Mouse (Mus musculus): ENCODE results near the gene Nkd1. TPM values are rescaled to one million over a fixed set of nuclear protein-coding genes. Genes with fewer than 3 reads are reported as not detected.

Nkd1 gene
- polyA plus RNA-seq, 1 experiment from 2014 or later = 48.9 TPM

GRCm38 (mm10) chr8:88579246-88579645 lies 58.1 kb downstream of the Nkd1 start:
- Histone ChIP-seq H3K4me3 (no peak overlapping the region), H3K9ac (no peak overlapping the region), H3K4me2 (no peak overlapping the region), H3K27ac (replicated peaks) (0 out of 2 replicates have a peak overlapping the region, but pooled peaks have one; percentile 23), H3K9me3 (no peaks in the 10 kb centered on the region), H3K4me1 (replicated peaks) (peaks cover 31% of the 10 kb centered on the region), H3K36me3 (peaks cover 18% of the 10 kb centered on the region; the same call in 1 of the 2 replicates), H3K27me3 (no peaks in the 10 kb centered on the region)
- WGBS = 44% methylated on average over 7 of the region's 7 CpGs
- no peak for ATAC-seq (ENCODE audit: low read depth)

DNA sequence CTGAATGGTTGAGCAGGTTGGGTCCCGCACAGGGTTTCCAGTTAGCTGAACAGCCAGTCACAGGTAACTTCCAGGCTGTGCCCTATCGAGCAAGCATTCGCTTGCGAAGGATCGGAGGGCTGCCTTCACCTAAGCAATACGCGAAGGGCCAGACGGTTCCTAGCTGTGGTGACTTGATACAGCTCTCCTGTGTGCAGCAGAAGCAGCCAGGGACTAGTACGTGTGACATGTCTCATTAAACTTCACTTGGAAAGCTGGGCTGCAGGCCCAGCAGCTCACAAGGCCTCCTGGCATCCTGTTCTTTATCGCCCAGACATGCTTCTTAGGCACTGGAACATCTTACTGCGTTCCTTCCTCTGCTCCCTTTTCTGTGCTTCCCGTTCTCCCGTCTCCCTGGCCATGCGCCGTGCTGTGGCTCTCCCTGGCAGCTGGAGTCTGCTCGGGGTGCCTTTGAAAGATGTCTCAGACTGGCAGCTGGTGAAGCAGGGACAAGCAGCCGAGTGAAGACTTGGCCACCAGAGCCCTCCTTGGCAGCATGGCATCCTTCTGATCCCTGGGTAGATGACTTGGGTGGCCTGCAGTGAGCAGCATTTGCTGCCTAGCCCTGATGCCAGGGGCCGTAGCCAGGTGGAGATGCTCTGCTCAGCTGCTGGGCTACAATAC lies 58.6 kb downstream of the Nkd1 start:
- ATAC-seq (ENCODE audit: low read depth) = no peak
- Histone ChIP-seq H3K4me2 (no peak overlapping the region), H3K9me3 (no peaks in the 10 kb centered on the region), H3K9ac (no peak overlapping the region; the same call in 1 of the 2 replicates), H3K27me3 (no peaks in the 10 kb centered on the region), H3K4me1 (replicated peaks) (peaks cover 31% of the 10 kb centered on the region), H3K27ac (replicated peaks) (0 out of 2 replicates have a peak overlapping the region, but pooled peaks have one; percentile 18), H3K36me3 (peaks cover 14% of the 10 kb centered on the region; the same call in 1 of the 2 replicates), H3K4me3 (no peak overlapping the region)
- 86% methylated on average over 18 of the region's 18 CpGs for WGBS

DNA sequence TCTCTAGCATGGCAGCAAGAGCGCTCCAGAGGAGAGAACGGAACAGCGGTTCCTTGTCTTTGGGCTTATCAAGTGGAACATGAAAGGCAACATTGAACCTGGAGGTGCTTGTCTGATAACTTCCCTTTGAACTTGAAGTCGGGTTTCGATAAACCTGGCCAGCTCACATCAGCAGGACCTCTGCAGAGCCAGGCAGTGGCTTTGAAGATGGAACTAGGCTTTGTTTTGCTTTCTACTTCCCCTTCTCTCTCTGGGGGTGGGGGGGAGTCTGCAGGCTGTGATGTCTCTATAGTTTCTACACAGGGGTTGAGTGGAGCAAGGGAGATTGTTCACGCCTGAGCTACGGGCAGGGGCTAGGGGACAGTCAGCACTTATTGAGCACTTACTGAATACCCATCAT lies 59.6 kb downstream of the Nkd1 start:
- Histone ChIP-seq H3K36me3 (peaks cover 14% of the 10 kb centered on the region), H3K4me1 (replicated peaks) (peaks cover 31% of the 10 kb centered on the region), H3K27ac (replicated peaks) (no peak overlapping the region), H3K9ac (no peak overlapping the region), H3K9me3 (no peaks in the 10 kb centered on the region), H3K4me3 (no peak overlapping the region), H3K27me3 (no peaks in the 10 kb centered on the region), H3K4me2 (no peak overlapping the region)
- WGBS = 88% methylated on average over 7 of the region's 7 CpGs
- no peak for ATAC-seq (ENCODE audit: low read depth)

DNA sequence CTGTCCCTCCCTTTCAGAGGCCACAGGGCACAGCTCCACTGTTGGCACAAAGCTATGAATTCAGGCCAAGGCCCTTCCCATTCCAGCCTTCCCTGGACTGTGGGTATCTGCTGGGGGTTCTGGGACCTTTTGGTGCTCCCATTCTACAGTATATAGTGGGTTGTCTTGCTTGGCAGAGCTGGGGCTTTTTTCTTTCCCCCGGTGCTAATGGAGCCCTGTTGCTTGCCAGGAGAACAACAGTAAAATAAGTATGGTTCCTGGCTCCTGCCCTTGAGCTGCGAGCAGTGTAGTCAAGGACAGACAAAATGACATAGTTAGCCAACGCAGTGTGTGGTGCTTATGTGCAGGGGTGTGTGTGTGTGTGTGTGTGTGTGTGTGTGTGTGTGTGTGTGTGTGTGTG lies 62.7 kb downstream of the Nkd1 start:
- Histone ChIP-seq H3K9me3 (no peaks in the 10 kb centered on the region), H3K27ac (replicated peaks) (no peak overlapping the region), H3K4me2 (no peak overlapping the region), H3K36me3 (peaks cover 21% of the 10 kb centered on the region), H3K4me1 (replicated peaks) (peaks cover 16% of the 10 kb centered on the region), H3K27me3 (no peaks in the 10 kb centered on the region), H3K4me3 (no peak overlapping the region), H3K9ac (no peak overlapping the region)
- no peak for ATAC-seq (ENCODE audit: low read depth)
- 92% methylated on average over 3 of the region's 3 CpGs for WGBS

GRCm38 (mm10) chr8:88588205-88588889 lies 67.2 kb downstream of the Nkd1 start:
- peaks cover 32% of the 10 kb centered on the region for H3K36me3 ChIP-seq
- ATAC-seq (ENCODE audit: low read depth) = no peak
- H3K4me3 ChIP-seq = no peak overlapping the region
- H3K9ac ChIP-seq = no peak overlapping the region
- no peak overlapping the region for H3K27ac ChIP-seq (replicated peaks)
- H3K4me1 ChIP-seq (replicated peaks) = no peaks in the 10 kb centered on the region
- H3K27me3 ChIP-seq = no peaks in the 10 kb centered on the region
- 89% methylated on average over 8 of the region's 8 CpGs for WGBS
- H3K9me3 ChIP-seq = no peaks in the 10 kb centered on the region
- no peak overlapping the region for H3K4me2 ChIP-seq

DNA sequence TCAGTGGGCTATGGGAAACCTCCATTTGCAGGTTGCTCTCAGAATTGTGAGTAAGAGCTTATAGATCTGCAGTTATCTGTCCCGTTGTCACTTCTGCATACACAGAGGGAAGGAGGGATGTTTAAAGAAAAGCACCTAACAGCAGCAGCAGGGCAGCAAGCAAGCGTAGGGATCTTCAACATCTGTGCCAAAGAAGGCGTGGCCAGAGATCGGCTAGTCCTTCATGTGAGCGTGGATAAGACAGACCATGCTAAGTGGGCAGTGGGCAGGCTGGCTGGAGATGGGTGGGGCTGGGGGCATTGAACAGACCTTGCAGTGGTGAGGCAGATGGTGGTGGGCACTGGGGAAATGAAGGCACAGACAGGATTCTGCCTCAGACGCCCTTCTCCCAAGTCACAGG lies 69.1 kb downstream of the Nkd1 start:
- Histone ChIP-seq H3K9ac (no peak overlapping the region), H3K4me3 (no peak overlapping the region), H3K4me1 (replicated peaks) (no peaks in the 10 kb centered on the region), H3K27me3 (no peaks in the 10 kb centered on the region), H3K27ac (replicated peaks) (no peak overlapping the region), H3K36me3 (peaks cover 28% of the 10 kb centered on the region), H3K4me2 (no peak overlapping the region), H3K9me3 (no peaks in the 10 kb centered on the region)
- ATAC-seq (ENCODE audit: low read depth) = no peak
- WGBS = 85% methylated on average over 6 of the region's 6 CpGs

DNA sequence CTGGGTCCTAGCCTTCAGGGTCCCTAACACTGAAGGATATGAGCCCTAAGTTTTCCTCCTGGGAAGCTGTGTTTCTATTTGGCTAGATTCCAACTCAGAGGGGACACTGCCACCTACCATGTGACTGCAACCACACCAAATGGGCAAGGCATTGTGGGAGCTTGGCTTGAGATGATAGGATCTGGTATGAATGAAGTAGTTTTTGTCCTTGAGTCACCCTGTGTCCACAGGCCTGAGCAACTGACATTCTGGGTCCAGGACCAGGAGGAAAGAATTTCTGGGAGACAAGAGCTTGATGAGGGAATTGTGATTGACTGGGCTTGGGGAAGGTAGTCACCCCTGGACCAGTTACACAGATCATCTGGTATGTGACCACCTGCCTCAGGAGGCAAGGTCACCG lies 72.8 kb downstream of the Nkd1 start:
- 93% methylated on average over 1 of the region's 1 CpGs for WGBS
- no peak for ATAC-seq (ENCODE audit: low read depth)
- no peaks in the 10 kb centered on the region for H3K27me3 ChIP-seq

GRCm38 (mm10) chr8:88596042-88596441 lies 74.9 kb downstream of the Nkd1 start:
- H3K36me3 ChIP-seq = peaks cover 11% of the 10 kb centered on the region; the same call in 1 of the 2 replicates
- H3K4me3 ChIP-seq = no peak overlapping the region
- no peak overlapping the region for H3K9ac ChIP-seq
- H3K27ac ChIP-seq (replicated peaks) = no peak overlapping the region
- H3K27me3 ChIP-seq = no peaks in the 10 kb centered on the region
- H3K9me3 ChIP-seq = no peaks in the 10 kb centered on the region
- no peak for ATAC-seq (ENCODE audit: low read depth)
- WGBS = 80% methylated on average over 12 of the region's 12 CpGs
- H3K4me1 ChIP-seq (replicated peaks) = no peaks in the 10 kb centered on the region
- H3K4me2 ChIP-seq = no peak overlapping the region

More for the DNA sequence above, 72.8 kb downstream of the Nkd1 start:
- no peaks in the 10 kb centered on the region for H3K9me3 ChIP-seq
- H3K4me1 ChIP-seq (replicated peaks) = no peaks in the 10 kb centered on the region
- no peak overlapping the region for H3K9ac ChIP-seq
- H3K27ac ChIP-seq (replicated peaks) = no peak overlapping the region
- no peak overlapping the region for H3K4me3 ChIP-seq
- H3K4me2 ChIP-seq = no peak overlapping the region
- peaks cover 19% of the 10 kb centered on the region for H3K36me3 ChIP-seq

GRCm38 (mm10) chr8:88598578-88598977 lies 77.4 kb downstream of the Nkd1 start:
- Histone ChIP-seq H3K4me1 (replicated peaks) (peaks cover 7% of the 10 kb centered on the region), H3K27me3 (no peaks in the 10 kb centered on the region), H3K4me2 (no peak overlapping the region), H3K36me3 (no peaks in the 10 kb centered on the region), H3K4me3 (no peak overlapping the region), H3K9me3 (no peaks in the 10 kb centered on the region), H3K9ac (no peak overlapping the region), H3K27ac (replicated peaks) (no peak overlapping the region)
- WGBS = 78% methylated on average over 5 of the region's 5 CpGs
- ATAC-seq (ENCODE audit: low read depth) = no peak

GRCm38 (mm10) chr8:88599491-88599890 lies 78.3 kb downstream of the Nkd1 start:
- H3K9ac ChIP-seq = no peak overlapping the region
- ATAC-seq (ENCODE audit: low read depth) = no peak
- no peaks in the 10 kb centered on the region for H3K9me3 ChIP-seq
- H3K4me3 ChIP-seq = no peak overlapping the region
- 86% methylated on average over 7 of the region's 7 CpGs for WGBS
- H3K27ac ChIP-seq (replicated peaks) = no peak overlapping the region
- no peaks in the 10 kb centered on the region for H3K36me3 ChIP-seq
- H3K4me1 ChIP-seq (replicated peaks) = peaks cover 16% of the 10 kb centered on the region
- H3K27me3 ChIP-seq = no peaks in the 10 kb centered on the region
- no peak overlapping the region for H3K4me2 ChIP-seq

DNA sequence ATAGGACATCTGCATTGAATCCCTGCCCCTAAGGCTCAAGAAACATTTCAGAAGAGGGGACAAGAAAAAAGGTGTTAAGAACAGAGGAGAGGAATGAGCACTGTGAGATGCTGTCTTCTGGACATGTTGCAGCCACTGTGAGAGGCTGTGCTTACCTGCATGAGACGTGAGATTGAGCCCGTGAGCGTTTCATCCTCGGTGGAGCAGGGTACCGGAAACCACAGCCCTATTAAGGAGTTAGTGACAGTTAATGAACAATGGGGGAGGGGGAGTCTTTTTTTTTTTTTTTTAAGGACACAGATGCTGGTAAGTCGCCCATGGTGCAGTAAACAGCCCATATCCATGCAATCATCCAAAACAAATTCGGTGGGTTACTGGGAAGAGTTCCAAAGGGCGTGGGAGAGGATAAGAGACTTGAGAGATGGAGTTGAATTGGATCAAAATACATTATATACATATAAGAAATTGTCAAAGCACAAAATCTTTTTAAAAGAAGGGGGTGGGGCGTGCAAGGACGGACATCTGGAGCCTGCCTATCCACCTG lies 82.4 kb downstream of the Nkd1 start:
- peak overlapping the region; percentile 62 for H3K4me2 ChIP-seq

More for the DNA sequence above, 82.4 kb downstream of the Nkd1 start:
- peak overlapping the region; percentile 52 for H3K27ac ChIP-seq (replicated peaks)
- H3K4me3 ChIP-seq = peak overlapping the region; percentile 32
- ATAC-seq (ENCODE audit: low read depth) = peak; percentile 66
- H3K9me3 ChIP-seq = no peaks in the 10 kb centered on the region
- peaks cover 27% of the 10 kb centered on the region for H3K4me1 ChIP-seq (replicated peaks)
- peak overlapping the region; percentile 64 for H3K9ac ChIP-seq
- H3K27me3 ChIP-seq = no peaks in the 10 kb centered on the region
- no peaks in the 10 kb centered on the region for H3K36me3 ChIP-seq
- WGBS = 4% methylated on average over 10 of the region's 10 CpGs
